ENCODE assay signal across 1 mouse cellular context in genomic region chr1:58713081-58713892, GRCm38 (mm10).
A peak's percentile ranks its signal among the peaks of the same experiment; 100 is the strongest.
TF ChIP-seq lines count a peak whose summit lies in the region.

No protein-coding gene starts in this region.

TF ChIP-seq in CH12.LX, 34 proteins besides CTCF, POLR2A, EP300 and RAD21 (continued from another document):
- TF ChIP-seq MAZ (IDR thresholded peaks at IDR 0.05; ENCODE audit: low read depth, low read length) (no peak), JUND (conservative IDR thresholded peaks at IDR 0.05; ENCODE audit: low read depth, low read length) (no peak), NRF1 (IDR thresholded peaks at IDR 0.05; ENCODE audit: low read depth, low read length) (0 out of 2 replicates have a peak, but pooled peaks have one; percentile 20), IRF4 (IDR thresholded peaks at IDR 0.05; ENCODE audit: low read depth, low read length) (no peak), ZMIZ1 (IDR thresholded peaks at IDR 0.05; ENCODE audit: low read depth, low read length) (no peak), UBTF (IDR thresholded peaks at IDR 0.05; ENCODE audit: low read depth, low read length) (no peak), E2F4 (IDR thresholded peaks at IDR 0.05; ENCODE audit: insufficient replicate concordance, low read depth, low read length) (no peak), ZC3H11A (IDR thresholded peaks at IDR 0.05; ENCODE audit: low read depth, low read length) (no peak)
